Mouse (Mus musculus): ENCODE results near the gene Gpatch3. TPM values are rescaled to one million over a fixed set of nuclear protein-coding genes. Genes with fewer than 3 reads are reported as not detected.

The Gpatch3 gene
- total RNA-seq, 2 experiments from 2014 or later = 9.6 to 10.1 TPM

GRCm38 (mm10) chr4:133619473-133620136, 45.1 kb downstream of the Gpatch3 start:
- peak in 1 of 2 experiments; percentile 43 for DNase-seq (ENCODE audit: low spot score in 2 of 2)

DNA sequence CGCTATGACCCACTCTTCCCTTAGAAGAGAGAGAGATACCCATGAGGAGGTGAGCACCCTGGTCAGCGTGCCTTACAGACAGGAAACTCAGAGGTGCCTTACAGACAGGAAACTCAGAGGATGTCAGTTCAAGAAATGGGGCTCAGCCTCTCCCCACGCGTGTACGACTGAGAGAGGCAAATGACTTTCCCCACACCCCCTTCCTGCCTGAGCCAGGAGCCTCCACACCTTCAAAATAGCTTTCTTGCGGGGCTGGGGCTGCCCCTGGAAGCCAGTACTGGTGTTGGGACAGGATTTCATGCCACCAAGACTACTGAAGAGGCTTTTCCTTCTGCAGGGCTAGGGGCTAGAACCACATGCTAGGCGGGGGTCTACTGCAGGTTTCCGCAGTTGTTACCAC, 46.1 kb downstream of the Gpatch3 start:
- no peak for DNase-seq (ENCODE audit: low spot score in 2 of 2)

GRCm38 (mm10) chr4:133622161-133622695, 47.7 kb downstream of the Gpatch3 start:
- no peak for DNase-seq (ENCODE audit: low spot score in 2 of 2)

DNA sequence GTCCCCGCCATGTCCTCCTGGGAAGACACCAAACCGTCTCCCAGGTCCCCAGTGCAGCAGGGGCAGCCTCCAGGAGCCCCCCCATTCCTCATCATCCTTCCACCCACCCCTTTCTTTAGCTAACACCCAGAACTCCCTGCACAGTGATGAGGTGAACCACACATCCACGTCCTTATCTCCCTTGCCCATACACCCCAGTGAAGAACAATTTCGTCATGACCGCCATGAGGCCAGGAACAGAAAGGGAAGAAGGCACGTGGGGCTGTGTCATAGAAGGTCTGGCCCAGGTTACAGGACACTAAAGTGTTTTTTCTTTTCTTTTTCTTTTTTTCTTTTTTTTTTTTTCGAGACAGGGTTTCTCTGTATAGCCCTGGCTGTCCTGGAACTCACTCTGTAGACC, 50.3 kb downstream of the Gpatch3 start:
- DNase-seq (ENCODE audit: low spot score in 2 of 2) = no peak

GRCm38 (mm10) chr4:133625621-133626071, 51.1 kb downstream of the Gpatch3 start:
- DNase-seq (ENCODE audit: low spot score in 2 of 2) = no peak

- DNase-seq (ENCODE audit: low spot score in 2 of 2) = no peak
Measured at GRCm38 (mm10) chr4:133626221-133626620, 51.7 kb downstream of the Gpatch3 start.

GRCm38 (mm10) chr4:133626621-133627020, 52.1 kb downstream of the Gpatch3 start:
- DNase-seq (ENCODE audit: low spot score in 2 of 2) = no peak

GRCm38 (mm10) chr4:133627039-133627438, 52.5 kb downstream of the Gpatch3 start:
- DNase-seq (ENCODE audit: low spot score in 2 of 2) = peak in 1 of 2 experiments; percentile 12

DNA sequence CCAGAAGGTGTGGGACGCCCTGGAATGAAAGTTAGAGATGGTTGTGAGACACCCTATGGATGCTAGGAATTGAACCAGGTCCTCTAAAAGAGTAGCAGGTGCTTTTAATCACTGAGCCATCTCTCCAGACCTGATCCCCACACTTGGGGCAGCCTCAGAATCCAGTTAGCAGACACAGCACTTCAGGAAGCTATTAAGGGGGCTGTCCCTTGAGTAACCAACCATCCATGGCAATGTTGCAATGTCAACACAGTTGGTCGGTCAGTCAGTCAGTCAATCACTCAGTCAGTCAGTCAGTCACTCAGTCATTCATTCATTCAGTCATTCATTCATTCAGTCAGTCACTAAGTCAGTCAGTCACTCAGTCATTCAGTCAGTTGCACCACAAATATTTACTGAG, 54.0 kb downstream of the Gpatch3 start:
- no peak for DNase-seq (ENCODE audit: low spot score in 2 of 2)

DNA sequence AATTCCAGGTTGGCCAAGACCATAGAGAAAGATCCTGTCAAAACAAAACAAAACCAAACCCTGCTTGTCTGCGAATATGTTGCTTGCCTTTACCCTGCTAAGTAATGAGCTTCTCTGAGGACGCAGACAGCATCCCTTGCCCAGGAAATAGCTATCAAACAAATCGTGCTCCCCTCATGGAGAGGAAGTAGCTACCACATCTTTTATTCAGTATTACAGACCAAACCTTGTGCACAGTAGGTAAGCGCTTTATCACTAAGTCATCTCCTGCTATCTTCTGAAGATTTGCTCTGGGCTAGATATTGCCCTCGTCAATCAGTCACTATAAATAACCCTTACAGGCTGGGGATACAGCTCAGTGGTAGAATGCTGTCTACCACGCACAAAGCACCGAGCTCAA, 54.6 kb downstream of the Gpatch3 start:
- no peak for DNase-seq (ENCODE audit: low spot score in 2 of 2)

DNA sequence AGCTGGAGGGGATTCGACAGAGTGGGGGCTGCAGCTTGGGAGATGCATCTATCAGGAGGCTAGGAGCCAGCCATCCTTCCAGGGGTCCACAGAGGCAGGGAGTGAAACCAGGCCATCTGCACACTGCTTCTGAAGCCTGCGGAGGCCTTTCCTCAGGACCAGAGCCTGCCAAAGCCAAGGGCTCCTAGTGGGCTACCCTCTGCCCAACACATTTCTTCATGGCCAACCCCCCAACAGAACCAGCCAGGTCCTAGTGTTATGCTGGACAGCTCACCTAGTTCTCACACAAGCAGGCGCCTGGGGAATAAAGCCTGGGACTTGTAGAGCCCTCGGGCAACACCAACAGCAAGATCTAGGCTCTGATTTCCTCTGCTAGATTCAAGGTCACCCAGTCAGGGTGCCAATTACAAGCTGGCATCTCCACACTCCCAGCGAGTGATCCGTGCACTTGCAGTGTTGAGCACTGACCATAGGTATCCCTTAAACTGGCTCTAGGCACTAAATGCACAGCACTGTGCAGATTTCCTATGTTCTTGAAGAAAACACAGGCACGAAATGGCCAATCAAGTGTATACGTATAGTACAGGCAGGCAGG, 55.9 kb downstream of the Gpatch3 start:
- no peak for DNase-seq (ENCODE audit: low spot score in 2 of 2)

DNA sequence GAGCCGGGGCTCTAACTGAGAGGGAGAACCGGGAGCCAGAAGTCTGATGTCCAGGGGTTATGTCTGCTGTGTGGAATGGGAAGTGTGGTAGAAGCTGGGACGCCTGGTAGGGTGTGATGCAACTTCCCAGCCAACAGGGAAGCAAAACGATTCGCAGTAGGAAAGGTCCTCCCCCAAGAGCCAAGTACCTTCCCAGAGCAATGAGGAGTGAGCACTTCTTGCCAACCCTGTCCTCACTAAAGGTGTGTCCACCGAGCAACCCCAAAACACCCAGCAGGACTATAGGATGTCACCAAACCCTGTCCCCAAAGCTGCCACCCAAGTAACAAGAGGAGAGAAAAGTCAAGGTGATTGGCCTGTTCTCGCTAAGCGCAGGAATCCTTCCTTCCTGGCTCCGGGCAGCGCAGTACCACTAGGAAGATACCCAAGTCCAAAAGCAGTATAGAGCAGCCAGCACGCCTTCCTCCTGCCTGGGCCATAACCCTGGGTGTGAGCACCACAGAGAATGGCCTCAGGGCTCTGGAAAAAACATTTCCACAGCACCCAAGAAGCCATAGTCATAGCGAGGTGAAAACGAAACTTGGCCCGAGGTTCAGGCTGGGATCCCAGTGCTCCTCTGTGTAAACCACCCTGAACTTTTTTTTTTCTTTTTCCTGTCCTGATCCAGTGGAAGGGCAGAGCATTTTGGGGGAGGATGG, 56.7 kb downstream of the Gpatch3 start:
- no peak for DNase-seq (ENCODE audit: low spot score in 2 of 2)

DNA sequence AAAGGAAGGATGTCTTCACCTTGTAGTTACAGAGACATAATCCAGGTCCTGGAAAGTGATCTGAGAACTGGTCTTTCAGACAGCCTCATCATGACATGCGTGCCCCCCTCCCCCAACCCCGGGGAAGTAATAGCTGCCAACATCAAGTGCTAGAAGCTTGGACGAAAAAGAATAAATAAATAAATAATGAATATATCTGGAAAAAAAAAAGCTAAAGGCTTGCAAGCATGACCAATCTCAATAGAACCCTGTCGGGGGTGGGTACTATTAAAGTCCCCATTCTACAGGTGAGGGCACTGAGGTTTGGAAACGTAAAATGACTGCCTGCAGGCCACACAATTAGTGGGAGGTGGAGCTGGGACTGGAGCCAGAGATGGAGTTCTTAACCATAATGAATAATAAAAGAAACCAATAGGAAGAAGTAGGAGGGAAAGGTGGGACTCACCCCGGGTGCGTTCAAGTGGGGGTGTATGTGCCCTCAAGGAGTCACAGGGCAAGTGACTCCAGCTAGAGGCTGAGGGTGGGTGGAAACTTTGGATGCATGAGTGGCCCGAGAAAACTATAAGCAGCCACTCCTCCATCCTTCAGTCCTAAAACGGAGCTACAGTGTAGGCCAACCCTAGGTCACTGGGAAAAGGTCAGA, 57.3 kb downstream of the Gpatch3 start:
- no peak for DNase-seq (ENCODE audit: low spot score in 2 of 2)

DNA sequence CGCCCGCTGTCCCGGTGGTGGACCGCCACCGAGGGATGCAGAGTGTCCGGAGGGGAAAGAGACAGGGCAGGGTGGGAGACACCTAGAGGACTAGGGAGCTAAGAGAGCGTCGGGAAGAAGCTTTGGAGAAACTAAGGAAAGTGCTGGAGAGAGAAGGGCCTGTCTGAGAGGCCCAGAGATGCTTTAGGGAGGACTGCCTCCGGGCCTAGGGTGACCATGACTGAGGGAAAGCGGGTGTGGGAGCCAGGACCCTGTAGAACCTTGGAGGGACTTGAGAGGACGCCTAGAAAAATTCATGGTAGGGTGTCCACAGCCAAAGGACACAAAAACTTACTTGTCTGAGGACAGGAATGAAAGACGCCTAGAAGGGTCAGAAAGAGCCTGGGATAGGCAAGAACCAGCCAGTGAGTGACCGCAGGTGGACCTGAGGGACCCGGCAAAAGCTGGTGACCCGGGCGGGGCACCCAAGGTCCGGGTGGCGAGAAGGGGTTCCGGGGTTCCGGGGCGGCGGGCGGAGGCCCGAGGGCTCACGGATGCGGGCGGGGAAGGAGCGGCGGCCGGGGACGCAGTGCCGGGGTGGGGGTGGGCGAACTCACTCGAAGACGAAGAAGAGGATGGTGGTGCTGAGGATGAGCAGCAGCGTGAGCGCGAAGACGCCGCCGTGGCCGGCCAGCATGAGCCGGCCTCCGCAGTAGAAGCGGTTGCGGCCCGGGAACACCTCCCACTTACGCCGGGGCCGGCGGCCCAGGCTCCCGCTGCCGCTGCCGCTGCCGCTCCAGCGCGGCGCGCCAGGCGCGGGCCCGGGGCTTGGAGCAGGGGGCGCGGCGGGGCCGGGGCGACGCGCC, 58.2 kb downstream of the Gpatch3 start:
- DNase-seq (ENCODE audit: low spot score in 2 of 2) = no peak

DNA sequence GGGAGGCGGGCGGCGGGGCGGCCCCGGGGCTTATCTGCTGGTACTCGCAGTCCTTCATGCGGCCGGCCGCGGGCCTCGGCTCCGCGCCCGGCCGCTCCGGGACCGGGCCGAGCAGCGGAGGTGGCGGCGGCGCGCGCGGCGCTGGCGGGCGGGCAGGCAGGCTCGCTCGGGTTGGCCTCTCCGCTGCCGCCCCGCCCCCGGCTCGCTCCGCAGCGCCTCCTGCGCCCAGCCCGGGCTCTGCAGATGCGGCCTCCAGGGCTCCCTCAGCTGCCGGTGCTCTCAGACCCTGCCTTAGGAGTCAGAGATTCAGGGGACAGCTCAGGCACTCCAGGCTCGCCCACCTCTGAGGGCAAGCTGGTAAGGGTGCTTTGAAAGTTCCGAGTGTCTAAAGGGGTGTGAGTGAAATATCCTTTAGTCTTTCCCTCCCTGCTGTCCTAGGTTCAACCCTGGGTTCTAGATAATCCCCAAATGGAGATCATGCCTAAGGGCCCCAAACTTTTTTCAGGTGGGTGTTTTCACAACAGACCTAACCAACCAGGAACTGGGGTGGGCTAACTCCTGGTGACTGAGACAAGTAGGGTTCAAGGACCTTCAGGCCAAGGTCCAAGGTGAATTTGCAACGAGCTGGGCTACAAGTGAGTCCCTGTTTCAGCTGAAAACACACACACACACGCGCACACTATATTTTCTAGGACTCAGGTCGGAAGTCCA, 58.9 kb downstream of the Gpatch3 start:
- DNase-seq (ENCODE audit: low spot score in 2 of 2) = peak; percentile 78 to 90

Small RNAs within 50 kb of the gene (microRNA-seq; reads per million reads assigned to microRNA genes)
- gene Gm23158 = 0 reads per million in 2 experiments

Other genes with a start within 250 kb of the Gpatch3 start
- gene Wdtc1, start 221.3 kb upstream of the Gpatch3 start, total RNA-seq (2021) = 10 to 100 TPM; 79.6 to 83.1 TPM
- gene Slc9a1, start 205.0 kb upstream of the Gpatch3 start, total RNA-seq (2021) = 10 to 100 TPM; 62.2 to 62.9 TPM
- gene Tent5b, start 94.6 kb upstream of the Gpatch3 start, total RNA-seq (2021) = not detected
- gene Trnp1, start 76.2 kb upstream of the Gpatch3 start, total RNA-seq (2021) = 100 to 1,000 TPM; 178 to 179 TPM
- gene Kdf1, start 55.8 kb upstream of the Gpatch3 start, total RNA-seq (2021) = under 1 TPM in 1 of 2 experiments, not detected in 1; 0.37 TPM
- gene Nudc, start 28.7 kb upstream of the Gpatch3 start, total RNA-seq (2021) = 100 to 1,000 TPM; 135 to 141 TPM
- not detected for gene Nr0b2, start 21.4 kb upstream of the Gpatch3 start, total RNA-seq (2021)
- gene Gpn2, start 9.6 kb downstream of the Gpatch3 start, total RNA-seq (2021) = 10 to 100 TPM; 10.7 to 12.1 TPM
- 1 to 10 TPM; 2.7 to 3.2 TPM for gene Sfn, start 27.4 kb downstream of the Gpatch3 start, total RNA-seq (2021)
- 10 to 100 TPM; 32.3 to 33.8 TPM for gene Zdhhc18, start 75.4 kb downstream of the Gpatch3 start, total RNA-seq (2021)
- 10 to 100 TPM in 1 of 2 experiments, 1 to 10 TPM in 1; 9.4 to 12.3 TPM for gene Pigv, start 97.9 kb downstream of the Gpatch3 start, total RNA-seq (2021)
- 10 to 100 TPM; 81.2 to 83.2 TPM for gene Arid1a, start 182.0 kb downstream of the Gpatch3 start, total RNA-seq (2021)

Measured in layer of hippocampus, adult 18-20 months (tissue).